Mouse (Mus musculus) cerebellum, adult 11-12 months (tissue): Measurements from ENCODE around the gene Cdk1.

Experiments used
- DNase-seq: peaks from one replicate; pipeline ENCODE4 v3.0.0; 2022

Cdk1 gene

GRCm38 (mm10) chr10:69341570-69342227 is 11.0 kb downstream of the Cdk1 start:
- DNase-seq: no peak

GRCm38 (mm10) chr10:69340001-69340400 is 12.7 kb downstream of the Cdk1 start:
- no peak for DNase-seq

- no peak for DNase-seq
Observed at GRCm38 (mm10) chr10:69336219-69336618, 16.5 kb downstream of the Cdk1 start.

- DNase-seq: no peak
Observed at GRCm38 (mm10) chr10:69335611-69336010, 17.1 kb downstream of the Cdk1 start.

- DNase-seq: no peak
Observed at GRCm38 (mm10) chr10:69335195-69335536, 17.6 kb downstream of the Cdk1 start.

GRCm38 (mm10) chr10:69334271-69335194 is 18.2 kb downstream of the Cdk1 start:
- no peak for DNase-seq

- no peak for DNase-seq
Observed at GRCm38 (mm10) chr10:69333212-69333611, 19.5 kb downstream of the Cdk1 start.

GRCm38 (mm10) chr10:69331231-69331630 is 21.5 kb downstream of the Cdk1 start:
- DNase-seq: no peak

- DNase-seq: no peak
Observed at GRCm38 (mm10) chr10:69328656-69329046, 24.1 kb downstream of the Cdk1 start.

- no peak for DNase-seq
Observed at GRCm38 (mm10) chr10:69328029-69328655, 24.6 kb downstream of the Cdk1 start.

- DNase-seq: no peak
Observed at GRCm38 (mm10) chr10:69327362-69327761, 25.4 kb downstream of the Cdk1 start.

GRCm38 (mm10) chr10:69326433-69326832 is 26.3 kb downstream of the Cdk1 start:
- peak; percentile 26 for DNase-seq

GRCm38 (mm10) chr10:69324816-69325215 is 27.9 kb downstream of the Cdk1 start:
- DNase-seq: no peak

- no peak for DNase-seq
Observed at GRCm38 (mm10) chr10:69323986-69324385, 28.8 kb downstream of the Cdk1 start.

GRCm38 (mm10) chr10:69321519-69322035 is 31.2 kb downstream of the Cdk1 start:
- no peak for DNase-seq

- DNase-seq: peak; percentile 12
Observed at GRCm38 (mm10) chr10:69320667-69321518, 31.8 kb downstream of the Cdk1 start.

- no peak for DNase-seq
Observed at GRCm38 (mm10) chr10:69318514-69318913, 34.2 kb downstream of the Cdk1 start.

GRCm38 (mm10) chr10:69313944-69314343 is 38.8 kb downstream of the Cdk1 start:
- no peak for DNase-seq

- DNase-seq: no peak
Observed at GRCm38 (mm10) chr10:69311867-69312266, 40.9 kb downstream of the Cdk1 start.

GRCm38 (mm10) chr10:69309109-69309508 is 43.6 kb downstream of the Cdk1 start:
- no peak for DNase-seq

- DNase-seq: no peak
Observed at GRCm38 (mm10) chr10:69307067-69307466, 45.7 kb downstream of the Cdk1 start.

- no peak for DNase-seq
Observed at GRCm38 (mm10) chr10:69306205-69306604, 46.5 kb downstream of the Cdk1 start.

- DNase-seq: no peak
Observed at GRCm38 (mm10) chr10:69305600-69305999, 47.1 kb downstream of the Cdk1 start.
